Mouse (Mus musculus) kidney, embryonic 15.5 days (tissue): ENCODE results near the gene Mpp2. TPM values are rescaled to one million over a fixed set of nuclear protein-coding genes. Genes with fewer than 3 reads are reported as not detected.

Experiments
- ATAC-seq: fragments of 200-750 bp; cut with Nextera tagmentation; replicated peaks from 2 replicates; pipeline ENCODE4 v1.8.0; 2017; ENCODE audit warnings: moderate TSS enrichment; ENCODE audit not compliant: low FRiP score
- H3K27ac ChIP-seq: fragments of 300-500 bp; sonication (generic); 2 replicates; pipeline ENCODE4 v1.5.1; 2015; ENCODE audit warnings: mild to moderate bottlenecking, inconsistent platforms
- H3K27me3 ChIP-seq: fragments of 300-500 bp; sonication (generic); 2 replicates; pipeline ENCODE4 v1.6.1; 2015; ENCODE audit warnings: inconsistent platforms
- H3K36me3 ChIP-seq: fragments of 300-500 bp; sonication (generic); 2 replicates; pipeline ENCODE4 v1.6.1; 2015; ENCODE audit warnings: inconsistent platforms
- H3K4me1 ChIP-seq: fragments of 300-500 bp; sonication (generic); 2 replicates; pipeline ENCODE4 v1.6.1; 2015; ENCODE audit warnings: inconsistent platforms
- H3K4me2 ChIP-seq: fragments of 300-500 bp; sonication (generic); 2 replicates; pipeline ENCODE4 v1.6.1; 2015; ENCODE audit warnings: moderate library complexity, mild to moderate bottlenecking, inconsistent platforms
- H3K4me3 ChIP-seq: fragments of 300-500 bp; sonication (generic); replicated peaks from 2 replicates; pipeline ENCODE4 v1.5.1; 2015; ENCODE audit warnings: mild to moderate bottlenecking, inconsistent platforms
- H3K9ac ChIP-seq: fragments of 300-500 bp; sonication (generic); 2 replicates; pipeline ENCODE4 v1.6.1; 2015; ENCODE audit warnings: mild to moderate bottlenecking, inconsistent platforms
- H3K9me3 ChIP-seq: fragments of 300-500 bp; sonication (generic); replicated peaks from 2 replicates; pipeline ENCODE4 v1.6.1; 2016; ENCODE audit warnings: inconsistent platforms
- WGBS: fragments of 180-500 bp; shearing (Covaris S2); methylation state at CpG from one replicate; pipeline ENCODE4 v1.1.7; 2015; ENCODE audit warnings: mixed read lengths; 5-methylcytosine and 5-hydroxymethylcytosine counted together
- polyA plus RNA-seq: library from polyadenylated mRNA; unstranded; fragments of >200 nt; fragmentation: Nextera tagmentation; extraction: Ambion mirVana; gene quantifications from 2 replicates; pipeline ENCODE4 v1.2.1, GENCODE M21; 2015

Gene Mpp2
- polyA plus RNA-seq, 1 experiment from 2014 or later = 14.0 TPM

DNA sequence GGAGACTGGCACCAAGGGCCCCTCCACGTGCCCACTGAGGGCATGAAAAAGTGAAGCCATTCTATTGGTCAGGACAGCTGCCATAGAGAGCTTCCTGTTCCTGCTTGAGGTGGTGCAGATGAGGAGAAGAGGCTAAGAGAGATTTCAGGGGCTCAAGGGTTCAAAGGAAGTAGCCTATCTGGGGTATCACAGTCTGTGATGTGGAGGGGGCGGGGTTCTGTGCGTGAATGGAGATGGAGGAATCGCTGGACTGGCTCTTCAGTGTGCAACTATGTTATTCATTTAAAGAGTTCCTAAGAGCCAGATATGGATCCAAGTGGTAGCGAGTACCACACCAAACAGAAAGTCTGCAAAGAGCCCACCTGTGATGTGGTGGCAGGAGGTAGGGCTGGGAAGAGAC is 8.1 kb upstream of the Mpp2 start:
- H3K9me3 ChIP-seq = no peaks in the 10 kb centered on the region
- H3K4me2 ChIP-seq = peak overlapping the region; percentile 56
- H3K27ac ChIP-seq = peak overlapping the region; percentile 61; the same call in 1 of the 2 replicates
- WGBS = 62% methylated on average over 5 of the region's 5 CpGs
- peaks cover 22% of the 10 kb centered on the region for H3K4me1 ChIP-seq
- peaks cover 23% of the 10 kb centered on the region for H3K27me3 ChIP-seq
- no peak overlapping the region for H3K9ac ChIP-seq
- 0 out of 2 replicates have a peak, but pooled peaks have one; percentile 11 for ATAC-seq
- no peaks in the 10 kb centered on the region for H3K36me3 ChIP-seq
- peak overlapping the region; percentile 31 for H3K4me3 ChIP-seq

- H3K27me3 ChIP-seq = peaks cover 15% of the 10 kb centered on the region
- H3K27ac ChIP-seq = no peak overlapping the region
- no peak for ATAC-seq
- 62% methylated on average over 3 of the region's 3 CpGs for WGBS
- no peaks in the 10 kb centered on the region for H3K9me3 ChIP-seq
- no peaks in the 10 kb centered on the region for H3K36me3 ChIP-seq
- no peak overlapping the region for H3K4me3 ChIP-seq
- no peak overlapping the region for H3K9ac ChIP-seq
- H3K4me1 ChIP-seq = peaks cover 22% of the 10 kb centered on the region
- H3K4me2 ChIP-seq = no peak overlapping the region
Measured at GRCm38 (mm10) chr11:102095676-102096075, 7.4 kb upstream of the Mpp2 start.

GRCm38 (mm10) chr11:102089088-102089808 is 933 bp upstream of the Mpp2 start:
- peak overlapping the region; percentile 76 for H3K4me3 ChIP-seq
- peak overlapping the region; percentile 89 for H3K27ac ChIP-seq
- under 1% methylated on average over 20 of the region's 20 CpGs for WGBS
- no peaks in the 10 kb centered on the region for H3K9me3 ChIP-seq
- peak; percentile 56 for ATAC-seq
- no peaks in the 10 kb centered on the region for H3K27me3 ChIP-seq
- H3K9ac ChIP-seq = peak overlapping the region; percentile 68; the same call in 1 of the 2 replicates
- peak overlapping the region; percentile 97 for H3K4me2 ChIP-seq
- H3K4me1 ChIP-seq = peaks cover 51% of the 10 kb centered on the region
- no peaks in the 10 kb centered on the region for H3K36me3 ChIP-seq

DNA sequence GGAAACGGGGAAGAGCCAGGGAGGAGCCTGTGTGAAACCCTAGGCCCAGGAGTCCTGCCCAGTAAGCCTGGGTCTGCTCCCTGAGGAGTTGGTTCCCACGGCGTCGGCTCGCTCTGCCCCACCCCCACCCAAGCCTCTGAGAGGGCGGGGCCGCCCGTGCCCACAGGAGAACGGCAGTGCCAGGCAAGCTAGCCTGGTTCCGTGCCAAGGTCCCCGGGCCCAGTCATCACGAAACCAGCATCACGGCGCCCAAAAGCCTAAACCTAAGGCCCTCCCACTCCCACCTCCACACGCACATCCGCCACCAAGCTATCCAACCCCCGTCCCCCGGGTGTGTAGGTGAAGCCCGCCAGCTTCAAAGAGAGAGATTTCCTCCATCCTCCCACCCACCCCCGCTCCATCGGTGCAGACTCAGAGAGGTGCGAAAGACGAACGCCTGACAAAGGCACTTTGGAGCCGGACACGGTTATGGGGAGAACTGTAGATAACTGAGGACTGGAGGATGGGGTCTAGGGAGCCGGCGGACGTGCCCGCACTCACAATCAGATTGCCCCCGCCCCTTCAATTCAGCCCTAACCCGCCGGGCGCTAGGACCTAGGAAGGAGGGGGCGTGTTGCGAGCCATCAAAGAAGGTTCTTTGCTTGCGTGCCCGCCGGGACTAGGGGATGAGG is 1.1 kb downstream of the Mpp2 start:
- WGBS = under 1% methylated on average over 39 of the region's 39 CpGs
- ATAC-seq = peak; percentile 55
- Histone ChIP-seq H3K27ac (peak overlapping the region; percentile 89), H3K4me1 (peaks cover 69% of the 10 kb centered on the region), H3K4me2 (peak overlapping the region; percentile 97), H3K4me3 (peak overlapping the region; percentile 76), H3K36me3 (no peaks in the 10 kb centered on the region), H3K27me3 (no peaks in the 10 kb centered on the region), H3K9ac (peak overlapping the region; percentile 68), H3K9me3 (no peaks in the 10 kb centered on the region)

GRCm38 (mm10) chr11:102086331-102086730 is 2.0 kb downstream of the Mpp2 start:
- H3K9ac ChIP-seq = peak overlapping the region; percentile 68; the same call in 1 of the 2 replicates
- 24% methylated on average over 3 of the region's 3 CpGs for WGBS
- peaks cover 78% of the 10 kb centered on the region for H3K4me1 ChIP-seq
- no peaks in the 10 kb centered on the region for H3K27me3 ChIP-seq
- ATAC-seq = no peak
- no peaks in the 10 kb centered on the region for H3K9me3 ChIP-seq
- peak overlapping the region; percentile 76 for H3K4me3 ChIP-seq
- H3K4me2 ChIP-seq = peak overlapping the region; percentile 97
- H3K27ac ChIP-seq = peak overlapping the region; percentile 89
- H3K36me3 ChIP-seq = no peaks in the 10 kb centered on the region

DNA sequence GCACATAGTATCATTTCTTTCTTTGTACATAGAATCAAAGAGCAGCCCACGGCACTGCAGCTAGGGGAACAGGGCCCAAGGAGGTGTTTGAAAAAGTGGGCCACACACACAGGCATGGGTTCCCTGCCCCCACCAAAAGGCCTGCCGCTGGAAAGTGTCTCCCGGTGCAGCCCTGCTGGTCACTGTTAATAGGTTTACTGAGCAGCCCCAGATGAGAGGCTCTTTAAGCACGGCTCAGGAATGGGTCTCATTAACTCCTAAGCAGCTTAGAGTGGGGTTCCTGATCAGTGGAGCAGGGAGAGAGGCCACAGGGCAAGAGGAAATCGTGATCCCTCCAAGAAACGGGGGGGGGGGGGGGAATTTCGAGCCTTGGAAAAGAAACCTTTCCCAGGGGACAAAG is 4.2 kb downstream of the Mpp2 start:
- peak; percentile 26; the same call in 1 of the 2 replicates for ATAC-seq
- Histone ChIP-seq H3K36me3 (no peaks in the 10 kb centered on the region), H3K9ac (no peak overlapping the region), H3K4me2 (peak overlapping the region; percentile 21; the same call in 1 of the 2 replicates), H3K4me3 (no peak overlapping the region), H3K27ac (peak overlapping the region; percentile 88), H3K9me3 (no peaks in the 10 kb centered on the region), H3K27me3 (no peaks in the 10 kb centered on the region), H3K4me1 (peaks cover 74% of the 10 kb centered on the region)
- 32% methylated on average over 7 of the region's 7 CpGs for WGBS

GRCm38 (mm10) chr11:102083193-102083592 is 5.1 kb downstream of the Mpp2 start:
- ATAC-seq = no peak
- no peak overlapping the region for H3K27ac ChIP-seq
- H3K9ac ChIP-seq = no peak overlapping the region
- no peaks in the 10 kb centered on the region for H3K9me3 ChIP-seq
- no peak overlapping the region for H3K4me2 ChIP-seq
- peaks cover 66% of the 10 kb centered on the region for H3K4me1 ChIP-seq
- peaks cover 3% of the 10 kb centered on the region; the same call in 1 of the 2 replicates for H3K36me3 ChIP-seq
- H3K27me3 ChIP-seq = no peaks in the 10 kb centered on the region
- H3K4me3 ChIP-seq = no peak overlapping the region
- 58% methylated on average over 4 of the region's 4 CpGs for WGBS

GRCm38 (mm10) chr11:102082322-102082721 is 6.0 kb downstream of the Mpp2 start:
- under 1% methylated on average over 18 of the region's 18 CpGs for WGBS

GRCm38 (mm10) chr11:102073722-102074121 is 14.6 kb downstream of the Mpp2 start:
- Histone ChIP-seq H3K4me2 (no peak overlapping the region), H3K27me3 (peaks cover 5% of the 10 kb centered on the region; the same call in 1 of the 2 replicates), H3K4me1 (peaks cover 13% of the 10 kb centered on the region), H3K36me3 (peaks cover 16% of the 10 kb centered on the region; the same call in 1 of the 2 replicates), H3K4me3 (no peak overlapping the region), H3K27ac (no peak overlapping the region), H3K9ac (no peak overlapping the region), H3K9me3 (no peaks in the 10 kb centered on the region)
- WGBS = 60% methylated on average over 14 of the region's 14 CpGs
- no peak for ATAC-seq

More at GRCm38 (mm10) chr11:102082322-102082721, 6.0 kb downstream of the Mpp2 start:
- Histone ChIP-seq H3K4me2 (peak overlapping the region; percentile 68), H3K27ac (0 out of 2 replicates have a peak overlapping the region, but pooled peaks have one; percentile 9), H3K4me1 (peaks cover 61% of the 10 kb centered on the region), H3K9me3 (no peaks in the 10 kb centered on the region), H3K27me3 (no peaks in the 10 kb centered on the region), H3K9ac (peak overlapping the region; percentile 35), H3K36me3 (peaks cover 9% of the 10 kb centered on the region; the same call in 1 of the 2 replicates), H3K4me3 (peak overlapping the region; percentile 37)
- ATAC-seq = peak; percentile 81

- Histone ChIP-seq H3K9me3 (no peaks in the 10 kb centered on the region), H3K27me3 (peaks cover 5% of the 10 kb centered on the region; the same call in 1 of the 2 replicates), H3K36me3 (peaks cover 9% of the 10 kb centered on the region; the same call in 1 of the 2 replicates), H3K4me3 (no peak overlapping the region), H3K4me1 (peaks cover 19% of the 10 kb centered on the region), H3K27ac (no peak overlapping the region), H3K4me2 (no peak overlapping the region), H3K9ac (no peak overlapping the region)
- no peak for ATAC-seq
- 77% methylated on average over 5 of the region's 5 CpGs for WGBS
Measured at GRCm38 (mm10) chr11:102072729-102073128, 15.6 kb downstream of the Mpp2 start.

DNA sequence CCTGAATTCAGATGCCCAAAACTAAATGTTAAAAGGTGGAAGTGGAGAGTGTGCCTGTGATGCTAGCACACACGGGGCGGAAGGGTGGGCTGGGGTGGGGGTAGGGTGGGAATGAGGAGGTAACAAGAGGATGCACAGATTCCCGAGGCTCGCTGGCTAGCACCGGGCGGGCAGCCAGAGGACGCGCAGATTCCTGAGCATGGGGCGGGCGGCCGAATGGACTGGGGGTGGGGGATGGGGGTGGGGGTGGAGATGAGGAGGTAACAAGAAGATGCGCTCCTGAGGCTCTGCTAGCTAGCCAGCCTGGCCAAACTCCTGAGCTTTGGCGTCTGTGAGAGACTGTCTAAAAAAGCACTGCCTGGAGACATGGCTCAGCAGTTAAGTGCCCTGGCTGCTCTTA is 17.9 kb downstream of the Mpp2 start:
- ATAC-seq = no peak
- Histone ChIP-seq H3K9ac (no peak overlapping the region), H3K4me2 (peak overlapping the region; percentile 44), H3K27ac (no peak overlapping the region), H3K9me3 (no peaks in the 10 kb centered on the region), H3K4me1 (peaks cover 26% of the 10 kb centered on the region), H3K4me3 (no peak overlapping the region), H3K36me3 (no peaks in the 10 kb centered on the region), H3K27me3 (peaks cover 5% of the 10 kb centered on the region; the same call in 1 of the 2 replicates)
- WGBS = 5% methylated on average over 13 of the region's 13 CpGs

GRCm38 (mm10) chr11:102069633-102070032 is 18.7 kb downstream of the Mpp2 start:
- peaks cover 26% of the 10 kb centered on the region for H3K4me1 ChIP-seq
- no peaks in the 10 kb centered on the region for H3K36me3 ChIP-seq
- no peak overlapping the region for H3K9ac ChIP-seq
- peaks cover 5% of the 10 kb centered on the region; the same call in 1 of the 2 replicates for H3K27me3 ChIP-seq
- H3K9me3 ChIP-seq = no peaks in the 10 kb centered on the region
- H3K4me2 ChIP-seq = no peak overlapping the region
- 56% methylated on average over 11 of the region's 11 CpGs for WGBS
- ATAC-seq = no peak
- H3K27ac ChIP-seq = no peak overlapping the region
- H3K4me3 ChIP-seq = no peak overlapping the region
